Mouse (Mus musculus) embryo, embryonic 9.5 days (tissue): ENCODE data around the gene Pigv.
A peak's percentile ranks its signal among the peaks of the same experiment; 100 is the strongest.

ENCODE experiments used
- DNase-seq: peaks from one replicate; pipeline ENCODE4 v3.0.0-alpha.2; 2017; ENCODE audit errors: extremely low spot score

Pigv gene

DNA sequence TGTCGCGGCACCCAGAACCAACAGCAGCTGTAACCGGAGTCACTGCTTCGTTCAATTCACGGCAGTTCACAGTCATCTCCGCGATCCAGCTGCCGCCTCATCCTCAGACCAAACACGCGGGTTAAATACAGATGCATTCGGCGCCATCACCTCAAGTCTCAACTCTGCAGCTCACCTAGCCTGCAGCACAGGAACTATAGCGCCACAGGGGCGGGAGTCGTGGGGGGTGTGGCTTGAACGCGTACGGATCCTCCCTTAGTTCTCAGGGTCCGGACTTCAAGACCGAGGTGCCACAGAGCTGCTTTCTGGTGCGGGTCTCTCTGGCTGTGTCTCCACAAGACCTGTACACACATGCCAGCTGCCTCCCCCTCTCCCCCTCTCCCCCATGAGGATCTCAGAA is 26.8 kb downstream of the Pigv start:
- no peak for DNase-seq

DNA sequence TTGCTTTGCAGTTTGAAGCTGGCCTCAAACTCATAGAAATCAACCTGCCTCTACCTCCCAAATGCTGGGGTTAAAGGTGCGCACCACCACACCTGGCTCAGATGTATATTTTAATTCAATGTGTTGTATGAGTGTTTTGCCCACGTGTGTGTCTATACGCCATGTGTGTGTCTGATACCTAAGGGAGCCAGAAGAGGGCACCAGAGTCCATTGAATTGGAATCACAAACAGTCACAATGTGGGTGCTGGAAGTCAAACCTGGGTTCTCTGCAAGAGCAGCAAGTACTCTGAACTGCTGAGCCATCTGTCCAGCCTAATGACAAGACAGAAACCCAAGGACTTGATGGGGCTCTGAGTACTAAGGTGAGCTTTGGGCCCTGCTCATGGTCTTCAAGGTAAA is 27.3 kb downstream of the Pigv start:
- DNase-seq: no peak

DNA sequence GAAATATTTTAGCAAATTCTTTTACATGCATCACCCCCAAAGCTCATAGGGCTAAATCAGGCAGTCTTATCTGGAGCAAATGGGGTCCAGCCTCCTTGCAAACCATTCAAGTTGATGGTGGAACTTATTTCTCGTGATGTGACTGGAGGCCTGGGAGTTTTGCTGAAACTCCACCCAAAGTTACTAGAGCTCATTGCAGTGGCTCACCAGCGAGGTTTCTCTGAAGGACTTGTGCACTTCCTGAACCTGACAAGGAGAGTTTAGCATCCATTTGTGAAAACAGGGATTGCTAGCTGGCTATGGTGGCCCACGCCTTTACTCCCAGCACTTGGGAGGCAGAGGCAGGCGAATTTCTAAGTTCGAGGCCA is 38.4 kb downstream of the Pigv start:
- DNase-seq: no peak

DNA sequence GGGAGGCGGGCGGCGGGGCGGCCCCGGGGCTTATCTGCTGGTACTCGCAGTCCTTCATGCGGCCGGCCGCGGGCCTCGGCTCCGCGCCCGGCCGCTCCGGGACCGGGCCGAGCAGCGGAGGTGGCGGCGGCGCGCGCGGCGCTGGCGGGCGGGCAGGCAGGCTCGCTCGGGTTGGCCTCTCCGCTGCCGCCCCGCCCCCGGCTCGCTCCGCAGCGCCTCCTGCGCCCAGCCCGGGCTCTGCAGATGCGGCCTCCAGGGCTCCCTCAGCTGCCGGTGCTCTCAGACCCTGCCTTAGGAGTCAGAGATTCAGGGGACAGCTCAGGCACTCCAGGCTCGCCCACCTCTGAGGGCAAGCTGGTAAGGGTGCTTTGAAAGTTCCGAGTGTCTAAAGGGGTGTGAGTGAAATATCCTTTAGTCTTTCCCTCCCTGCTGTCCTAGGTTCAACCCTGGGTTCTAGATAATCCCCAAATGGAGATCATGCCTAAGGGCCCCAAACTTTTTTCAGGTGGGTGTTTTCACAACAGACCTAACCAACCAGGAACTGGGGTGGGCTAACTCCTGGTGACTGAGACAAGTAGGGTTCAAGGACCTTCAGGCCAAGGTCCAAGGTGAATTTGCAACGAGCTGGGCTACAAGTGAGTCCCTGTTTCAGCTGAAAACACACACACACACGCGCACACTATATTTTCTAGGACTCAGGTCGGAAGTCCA is 39.0 kb downstream of the Pigv start:
- peak; percentile 92 for DNase-seq

DNA sequence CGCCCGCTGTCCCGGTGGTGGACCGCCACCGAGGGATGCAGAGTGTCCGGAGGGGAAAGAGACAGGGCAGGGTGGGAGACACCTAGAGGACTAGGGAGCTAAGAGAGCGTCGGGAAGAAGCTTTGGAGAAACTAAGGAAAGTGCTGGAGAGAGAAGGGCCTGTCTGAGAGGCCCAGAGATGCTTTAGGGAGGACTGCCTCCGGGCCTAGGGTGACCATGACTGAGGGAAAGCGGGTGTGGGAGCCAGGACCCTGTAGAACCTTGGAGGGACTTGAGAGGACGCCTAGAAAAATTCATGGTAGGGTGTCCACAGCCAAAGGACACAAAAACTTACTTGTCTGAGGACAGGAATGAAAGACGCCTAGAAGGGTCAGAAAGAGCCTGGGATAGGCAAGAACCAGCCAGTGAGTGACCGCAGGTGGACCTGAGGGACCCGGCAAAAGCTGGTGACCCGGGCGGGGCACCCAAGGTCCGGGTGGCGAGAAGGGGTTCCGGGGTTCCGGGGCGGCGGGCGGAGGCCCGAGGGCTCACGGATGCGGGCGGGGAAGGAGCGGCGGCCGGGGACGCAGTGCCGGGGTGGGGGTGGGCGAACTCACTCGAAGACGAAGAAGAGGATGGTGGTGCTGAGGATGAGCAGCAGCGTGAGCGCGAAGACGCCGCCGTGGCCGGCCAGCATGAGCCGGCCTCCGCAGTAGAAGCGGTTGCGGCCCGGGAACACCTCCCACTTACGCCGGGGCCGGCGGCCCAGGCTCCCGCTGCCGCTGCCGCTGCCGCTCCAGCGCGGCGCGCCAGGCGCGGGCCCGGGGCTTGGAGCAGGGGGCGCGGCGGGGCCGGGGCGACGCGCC is 39.7 kb downstream of the Pigv start:
- DNase-seq: peak; percentile 49

DNA sequence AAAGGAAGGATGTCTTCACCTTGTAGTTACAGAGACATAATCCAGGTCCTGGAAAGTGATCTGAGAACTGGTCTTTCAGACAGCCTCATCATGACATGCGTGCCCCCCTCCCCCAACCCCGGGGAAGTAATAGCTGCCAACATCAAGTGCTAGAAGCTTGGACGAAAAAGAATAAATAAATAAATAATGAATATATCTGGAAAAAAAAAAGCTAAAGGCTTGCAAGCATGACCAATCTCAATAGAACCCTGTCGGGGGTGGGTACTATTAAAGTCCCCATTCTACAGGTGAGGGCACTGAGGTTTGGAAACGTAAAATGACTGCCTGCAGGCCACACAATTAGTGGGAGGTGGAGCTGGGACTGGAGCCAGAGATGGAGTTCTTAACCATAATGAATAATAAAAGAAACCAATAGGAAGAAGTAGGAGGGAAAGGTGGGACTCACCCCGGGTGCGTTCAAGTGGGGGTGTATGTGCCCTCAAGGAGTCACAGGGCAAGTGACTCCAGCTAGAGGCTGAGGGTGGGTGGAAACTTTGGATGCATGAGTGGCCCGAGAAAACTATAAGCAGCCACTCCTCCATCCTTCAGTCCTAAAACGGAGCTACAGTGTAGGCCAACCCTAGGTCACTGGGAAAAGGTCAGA is 40.6 kb downstream of the Pigv start:
- DNase-seq: no peak

DNA sequence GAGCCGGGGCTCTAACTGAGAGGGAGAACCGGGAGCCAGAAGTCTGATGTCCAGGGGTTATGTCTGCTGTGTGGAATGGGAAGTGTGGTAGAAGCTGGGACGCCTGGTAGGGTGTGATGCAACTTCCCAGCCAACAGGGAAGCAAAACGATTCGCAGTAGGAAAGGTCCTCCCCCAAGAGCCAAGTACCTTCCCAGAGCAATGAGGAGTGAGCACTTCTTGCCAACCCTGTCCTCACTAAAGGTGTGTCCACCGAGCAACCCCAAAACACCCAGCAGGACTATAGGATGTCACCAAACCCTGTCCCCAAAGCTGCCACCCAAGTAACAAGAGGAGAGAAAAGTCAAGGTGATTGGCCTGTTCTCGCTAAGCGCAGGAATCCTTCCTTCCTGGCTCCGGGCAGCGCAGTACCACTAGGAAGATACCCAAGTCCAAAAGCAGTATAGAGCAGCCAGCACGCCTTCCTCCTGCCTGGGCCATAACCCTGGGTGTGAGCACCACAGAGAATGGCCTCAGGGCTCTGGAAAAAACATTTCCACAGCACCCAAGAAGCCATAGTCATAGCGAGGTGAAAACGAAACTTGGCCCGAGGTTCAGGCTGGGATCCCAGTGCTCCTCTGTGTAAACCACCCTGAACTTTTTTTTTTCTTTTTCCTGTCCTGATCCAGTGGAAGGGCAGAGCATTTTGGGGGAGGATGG is 41.2 kb downstream of the Pigv start:
- no peak for DNase-seq

DNA sequence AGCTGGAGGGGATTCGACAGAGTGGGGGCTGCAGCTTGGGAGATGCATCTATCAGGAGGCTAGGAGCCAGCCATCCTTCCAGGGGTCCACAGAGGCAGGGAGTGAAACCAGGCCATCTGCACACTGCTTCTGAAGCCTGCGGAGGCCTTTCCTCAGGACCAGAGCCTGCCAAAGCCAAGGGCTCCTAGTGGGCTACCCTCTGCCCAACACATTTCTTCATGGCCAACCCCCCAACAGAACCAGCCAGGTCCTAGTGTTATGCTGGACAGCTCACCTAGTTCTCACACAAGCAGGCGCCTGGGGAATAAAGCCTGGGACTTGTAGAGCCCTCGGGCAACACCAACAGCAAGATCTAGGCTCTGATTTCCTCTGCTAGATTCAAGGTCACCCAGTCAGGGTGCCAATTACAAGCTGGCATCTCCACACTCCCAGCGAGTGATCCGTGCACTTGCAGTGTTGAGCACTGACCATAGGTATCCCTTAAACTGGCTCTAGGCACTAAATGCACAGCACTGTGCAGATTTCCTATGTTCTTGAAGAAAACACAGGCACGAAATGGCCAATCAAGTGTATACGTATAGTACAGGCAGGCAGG is 42.0 kb downstream of the Pigv start:
- no peak for DNase-seq

DNA sequence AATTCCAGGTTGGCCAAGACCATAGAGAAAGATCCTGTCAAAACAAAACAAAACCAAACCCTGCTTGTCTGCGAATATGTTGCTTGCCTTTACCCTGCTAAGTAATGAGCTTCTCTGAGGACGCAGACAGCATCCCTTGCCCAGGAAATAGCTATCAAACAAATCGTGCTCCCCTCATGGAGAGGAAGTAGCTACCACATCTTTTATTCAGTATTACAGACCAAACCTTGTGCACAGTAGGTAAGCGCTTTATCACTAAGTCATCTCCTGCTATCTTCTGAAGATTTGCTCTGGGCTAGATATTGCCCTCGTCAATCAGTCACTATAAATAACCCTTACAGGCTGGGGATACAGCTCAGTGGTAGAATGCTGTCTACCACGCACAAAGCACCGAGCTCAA is 43.3 kb downstream of the Pigv start:
- DNase-seq: no peak

DNA sequence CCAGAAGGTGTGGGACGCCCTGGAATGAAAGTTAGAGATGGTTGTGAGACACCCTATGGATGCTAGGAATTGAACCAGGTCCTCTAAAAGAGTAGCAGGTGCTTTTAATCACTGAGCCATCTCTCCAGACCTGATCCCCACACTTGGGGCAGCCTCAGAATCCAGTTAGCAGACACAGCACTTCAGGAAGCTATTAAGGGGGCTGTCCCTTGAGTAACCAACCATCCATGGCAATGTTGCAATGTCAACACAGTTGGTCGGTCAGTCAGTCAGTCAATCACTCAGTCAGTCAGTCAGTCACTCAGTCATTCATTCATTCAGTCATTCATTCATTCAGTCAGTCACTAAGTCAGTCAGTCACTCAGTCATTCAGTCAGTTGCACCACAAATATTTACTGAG is 43.9 kb downstream of the Pigv start:
- no peak for DNase-seq

DNA sequence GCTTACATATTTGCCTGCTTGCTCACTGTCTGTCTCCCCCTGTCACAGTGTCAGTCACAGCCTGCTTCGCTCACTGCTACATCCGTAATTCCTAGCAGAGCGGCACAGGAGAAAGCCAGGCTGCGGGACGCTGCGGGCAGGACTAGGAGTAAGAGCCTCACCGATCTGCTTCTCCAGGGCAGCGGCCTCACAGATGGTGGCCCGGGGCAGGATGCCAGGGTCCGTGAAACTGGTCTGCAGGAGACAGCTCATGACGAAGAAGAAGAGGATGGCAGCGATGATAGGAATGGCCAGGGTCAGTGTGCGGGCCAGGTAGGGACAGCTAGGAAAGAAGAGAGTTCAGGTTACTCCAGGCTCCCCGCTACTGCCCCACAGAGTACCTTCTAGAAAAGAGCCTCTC is 45.4 kb downstream of the Pigv start:
- DNase-seq: no peak

DNA sequence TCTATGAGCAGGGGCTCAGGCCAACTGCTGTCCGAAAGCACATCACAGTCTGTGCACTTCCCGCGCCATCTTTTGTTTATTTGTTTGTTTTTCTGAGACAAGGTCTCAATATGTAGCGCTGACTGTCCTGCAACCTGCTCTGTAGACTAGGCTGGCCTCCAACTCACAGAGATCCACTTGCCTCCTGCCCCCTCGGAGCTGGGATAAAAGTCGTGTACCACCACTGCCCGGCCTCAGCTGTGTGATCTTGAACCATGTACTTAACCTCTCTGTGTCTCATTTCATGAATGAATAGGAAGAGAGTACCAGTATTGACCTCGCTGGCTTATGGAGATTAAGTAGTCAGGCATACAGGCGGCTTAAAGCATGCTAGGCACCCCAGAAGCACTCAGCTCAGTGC is 45.8 kb downstream of the Pigv start:
- no peak for DNase-seq

DNA sequence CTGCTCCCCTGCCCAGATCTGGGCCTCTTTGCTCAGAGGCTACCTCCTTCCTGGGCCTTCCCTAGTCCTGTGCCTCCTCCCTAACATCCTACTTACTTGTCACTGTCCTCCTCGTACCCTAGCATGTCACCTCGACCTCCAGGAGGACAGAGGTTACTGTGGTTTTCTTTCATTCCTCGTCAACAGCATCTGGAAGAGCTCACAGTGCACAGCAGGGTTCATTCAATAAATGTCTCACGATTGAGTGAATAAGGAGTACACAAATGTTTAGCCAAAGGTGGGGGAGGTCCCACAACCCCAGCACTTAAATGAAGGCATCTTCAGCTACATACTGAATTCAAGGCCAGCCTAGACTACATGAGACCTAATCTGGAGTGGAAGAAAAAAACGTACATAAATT is 46.2 kb downstream of the Pigv start:
- no peak for DNase-seq

DNA sequence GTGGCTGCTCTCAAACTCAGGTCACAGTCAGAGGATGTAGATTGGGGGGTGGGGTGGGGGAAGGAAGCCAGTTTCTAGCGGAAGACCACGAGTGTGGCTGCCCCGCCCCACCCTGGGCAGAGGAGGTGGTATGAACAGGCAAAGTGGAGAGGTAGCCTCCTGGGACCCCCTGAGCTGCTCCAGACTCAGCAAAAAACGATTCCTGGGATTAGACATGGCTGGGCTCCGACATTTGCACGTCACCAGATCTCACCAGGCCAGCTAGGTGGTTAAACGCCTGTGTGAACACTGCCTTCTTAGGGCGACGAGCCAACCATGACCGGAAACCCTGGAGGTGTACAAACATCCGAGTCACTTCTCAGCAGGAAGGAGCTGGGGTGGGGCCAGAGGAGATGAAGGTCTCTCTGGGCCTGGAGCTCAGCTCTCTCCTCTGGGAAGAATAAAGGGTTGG is 46.8 kb downstream of the Pigv start:
- no peak for DNase-seq

DNA sequence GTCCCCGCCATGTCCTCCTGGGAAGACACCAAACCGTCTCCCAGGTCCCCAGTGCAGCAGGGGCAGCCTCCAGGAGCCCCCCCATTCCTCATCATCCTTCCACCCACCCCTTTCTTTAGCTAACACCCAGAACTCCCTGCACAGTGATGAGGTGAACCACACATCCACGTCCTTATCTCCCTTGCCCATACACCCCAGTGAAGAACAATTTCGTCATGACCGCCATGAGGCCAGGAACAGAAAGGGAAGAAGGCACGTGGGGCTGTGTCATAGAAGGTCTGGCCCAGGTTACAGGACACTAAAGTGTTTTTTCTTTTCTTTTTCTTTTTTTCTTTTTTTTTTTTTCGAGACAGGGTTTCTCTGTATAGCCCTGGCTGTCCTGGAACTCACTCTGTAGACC is 47.6 kb downstream of the Pigv start:
- no peak for DNase-seq

DNA sequence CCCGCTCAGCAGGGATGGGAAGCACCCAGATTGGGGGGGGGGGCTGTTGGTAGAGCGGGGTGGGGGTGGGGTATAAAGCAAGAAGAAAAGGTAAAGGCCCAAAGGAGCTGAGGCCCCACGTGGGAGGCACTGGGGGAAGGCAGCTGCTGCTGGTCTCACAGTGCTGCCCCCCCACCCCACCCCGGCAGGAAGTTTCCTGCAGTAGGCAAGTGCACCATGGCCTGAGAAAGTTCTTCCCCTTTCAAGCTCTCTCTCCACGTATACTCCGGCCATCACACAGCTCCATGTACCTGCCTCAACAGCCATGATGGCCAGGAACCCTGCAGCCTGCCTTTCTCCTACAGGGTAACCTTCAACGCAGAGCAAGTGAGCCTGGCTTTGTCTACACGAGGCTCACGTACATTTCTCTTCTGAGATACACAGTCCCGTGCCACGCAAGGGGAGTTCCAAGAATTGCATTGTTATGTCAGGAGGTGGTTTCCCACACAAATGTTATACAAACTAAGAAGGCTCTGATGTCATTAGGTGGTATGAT is 50.2 kb downstream of the Pigv start:
- no peak for DNase-seq

DNA sequence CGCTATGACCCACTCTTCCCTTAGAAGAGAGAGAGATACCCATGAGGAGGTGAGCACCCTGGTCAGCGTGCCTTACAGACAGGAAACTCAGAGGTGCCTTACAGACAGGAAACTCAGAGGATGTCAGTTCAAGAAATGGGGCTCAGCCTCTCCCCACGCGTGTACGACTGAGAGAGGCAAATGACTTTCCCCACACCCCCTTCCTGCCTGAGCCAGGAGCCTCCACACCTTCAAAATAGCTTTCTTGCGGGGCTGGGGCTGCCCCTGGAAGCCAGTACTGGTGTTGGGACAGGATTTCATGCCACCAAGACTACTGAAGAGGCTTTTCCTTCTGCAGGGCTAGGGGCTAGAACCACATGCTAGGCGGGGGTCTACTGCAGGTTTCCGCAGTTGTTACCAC is 51.8 kb downstream of the Pigv start:
- DNase-seq: no peak

DNA sequence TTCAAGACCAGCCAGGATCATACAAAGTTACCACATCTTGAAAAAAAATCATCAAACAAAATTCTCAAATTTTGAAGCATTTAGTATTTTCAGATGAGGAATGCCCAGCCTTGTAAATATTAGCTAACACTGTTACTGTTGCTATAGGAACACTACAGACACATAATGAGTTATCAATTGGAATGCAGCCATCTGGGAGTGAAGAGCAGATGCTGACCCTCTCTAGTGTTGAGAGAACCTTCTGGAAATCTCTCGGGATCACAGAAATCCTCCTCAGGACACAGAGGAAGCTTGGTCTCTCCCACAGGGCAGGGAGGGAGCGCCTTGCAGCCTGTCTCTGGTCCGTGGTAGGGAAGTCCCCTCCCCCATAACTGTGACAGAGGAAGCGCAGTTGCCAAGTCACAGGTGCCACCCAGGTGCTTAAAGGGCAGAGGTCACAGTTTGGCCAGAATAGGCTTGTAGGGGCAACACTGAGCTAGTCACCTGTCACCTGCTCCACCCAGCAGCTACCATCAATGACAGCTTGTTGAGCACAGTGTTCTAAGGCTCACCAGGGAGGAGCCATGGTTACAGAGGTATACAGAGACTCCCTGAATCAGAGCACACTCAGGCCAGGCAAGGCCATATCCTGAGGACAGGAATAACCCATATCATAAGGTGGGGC is 52.8 kb downstream of the Pigv start:
- no peak for DNase-seq

DNA sequence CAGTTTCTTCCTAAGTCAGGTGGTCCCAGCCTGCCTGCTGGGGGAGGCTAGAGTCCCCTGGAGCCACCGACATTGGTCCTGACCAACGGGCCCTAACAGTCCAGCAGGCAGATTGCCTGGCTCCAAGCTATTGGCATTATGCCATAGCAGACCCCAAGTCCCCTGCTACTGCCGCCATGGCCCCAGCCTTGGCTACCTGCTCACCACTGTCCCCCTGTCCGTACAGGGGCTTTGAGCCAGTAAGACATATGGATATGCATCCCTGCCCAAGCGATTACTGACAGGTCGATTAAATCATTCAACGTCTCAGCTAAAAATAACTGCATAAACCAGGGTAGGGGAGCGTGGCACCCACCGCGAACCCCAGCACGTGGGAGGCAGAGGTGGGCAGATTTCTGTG is 54.5 kb downstream of the Pigv start:
- DNase-seq: no peak

DNA sequence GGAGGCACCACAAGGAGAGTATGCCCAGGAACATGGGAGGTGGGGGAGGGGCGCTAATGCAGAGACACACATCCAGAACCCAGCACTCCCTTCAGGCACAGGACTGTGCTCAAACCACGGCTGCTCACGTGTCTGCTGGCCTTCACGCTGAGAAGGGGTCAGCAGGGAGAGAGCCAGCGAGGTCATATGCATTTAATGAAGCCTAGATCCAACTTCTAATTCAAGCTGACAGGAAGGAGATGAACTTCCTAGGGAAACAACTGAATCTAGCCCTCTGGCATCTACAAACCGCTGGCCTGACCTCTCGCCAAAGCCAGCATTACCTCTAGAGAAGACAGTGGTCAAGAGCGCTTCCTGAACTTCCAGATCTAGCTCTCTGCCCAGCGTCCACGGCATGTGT is 57.0 kb downstream of the Pigv start:
- DNase-seq: no peak

DNA sequence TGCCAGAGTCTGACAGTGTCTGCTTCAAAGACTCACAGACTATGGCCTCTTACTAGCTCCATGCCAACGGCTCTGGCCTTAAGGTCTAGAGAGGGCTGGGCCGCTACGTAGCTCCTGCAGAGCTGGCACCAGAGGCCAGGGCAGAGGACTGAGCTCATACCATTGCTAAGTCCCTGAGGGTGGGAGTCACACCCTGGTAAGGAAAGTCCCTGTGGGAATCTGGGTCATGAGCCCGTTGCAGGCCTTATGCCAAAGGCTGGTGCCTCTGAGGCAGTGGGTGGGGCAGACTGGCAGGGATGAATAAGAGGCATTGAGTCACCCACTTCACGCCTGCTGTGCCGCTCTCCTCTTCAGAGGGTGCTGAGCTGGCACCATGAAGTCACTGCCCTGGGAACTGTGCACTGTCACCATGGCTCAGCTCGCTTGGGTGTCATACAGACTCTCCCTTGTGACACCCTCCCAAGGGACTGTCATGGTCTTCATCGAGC is 58.1 kb downstream of the Pigv start:
- DNase-seq: no peak
